Mouse (Mus musculus) ES-Bruce4 (cell line): ENCODE data around the gene Rarg.

Source experiments
- CTCF ChIP-seq: IDR thresholded peaks from one replicate; pipeline ENCODE4 v1.8.1; 2011; ENCODE audit warnings: low read depth, low read length
- EP300 ChIP-seq: IDR thresholded peaks from 2 replicates; pipeline ENCODE4 v1.6.1; 2011; ENCODE audit warnings: low read depth, low read length; ENCODE audit not compliant: insufficient read depth
- POLR2A ChIP-seq: IDR thresholded peaks from one replicate; pipeline ENCODE4 v1.8.1; 2011; ENCODE audit warnings: low read length; ENCODE audit not compliant: insufficient read depth

DNA sequence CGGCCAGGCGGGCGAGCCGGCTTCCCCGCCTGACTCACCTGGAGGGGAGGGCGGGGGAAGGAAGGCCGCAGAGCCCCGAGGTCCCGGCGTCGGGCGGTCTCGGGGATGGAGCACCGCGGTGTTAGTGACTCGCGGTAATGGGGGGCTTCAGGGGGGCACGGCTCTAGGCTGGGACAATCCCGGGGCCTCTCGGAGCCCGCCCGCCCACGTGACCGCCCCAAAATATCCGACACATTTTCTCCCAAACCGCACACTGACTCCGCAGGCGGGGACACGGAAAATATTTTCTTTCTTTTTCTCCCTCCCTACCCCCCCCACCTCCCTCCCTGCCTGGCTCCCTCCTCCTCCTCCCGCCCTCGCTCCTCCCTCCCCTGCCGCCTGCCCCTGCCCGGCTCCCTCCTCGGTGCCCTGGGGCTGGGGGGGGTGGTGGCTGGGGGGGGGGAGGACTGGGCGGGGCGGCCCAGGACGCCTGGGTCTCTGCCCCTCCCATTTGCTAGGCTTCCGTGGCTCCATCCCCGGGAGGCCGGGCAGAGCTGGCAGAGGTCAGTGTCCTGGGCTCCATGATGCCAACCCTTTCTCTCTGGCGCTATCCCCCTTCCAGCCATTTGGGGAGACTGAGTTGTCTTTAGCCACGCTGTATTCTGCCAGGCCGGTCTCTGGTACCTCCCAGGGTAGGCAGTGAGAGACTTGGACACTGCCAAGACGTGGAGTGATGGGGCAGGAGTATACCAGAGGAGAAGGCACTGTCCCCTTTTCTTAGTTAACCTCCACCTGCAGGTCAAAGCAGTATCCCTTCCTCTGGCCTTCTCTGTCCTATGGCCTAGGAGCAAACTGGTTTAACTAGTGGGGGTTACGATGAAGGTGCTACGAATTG lies at the start of gene Rarg:
- no peak for TF ChIP-seq POLR2A
- TF ChIP-seq EP300 = no peak
- no peak for TF ChIP-seq CTCF
